Mouse (Mus musculus) lung, adult 2 months (tissue): ENCODE measurements at regions not wholly inside any gene's neighbourhood (a gene's known extent, or its start where the extent isn't known, plus 50 kb on each side); places are given as distances from the start of the nearest gene placed in this dataset.

Experiments used
- CTCF ChIP-seq: fragments of 200-500 bp; IDR thresholded peaks from 2 replicates; pipeline ENCODE4 v1.5.1; 2011; ENCODE audit warnings: mild to moderate bottlenecking, low read length, control low read depth; ENCODE audit not compliant: insufficient read depth
- POLR2A ChIP-seq: fragments of 200-500 bp; IDR thresholded peaks from 2 replicates; pipeline ENCODE4 v1.6.1; 2011; ENCODE audit warnings: low read depth, mild to moderate bottlenecking, control low read depth, low read length, borderline replicate concordance; ENCODE audit errors: extremely low read depth

DNA sequence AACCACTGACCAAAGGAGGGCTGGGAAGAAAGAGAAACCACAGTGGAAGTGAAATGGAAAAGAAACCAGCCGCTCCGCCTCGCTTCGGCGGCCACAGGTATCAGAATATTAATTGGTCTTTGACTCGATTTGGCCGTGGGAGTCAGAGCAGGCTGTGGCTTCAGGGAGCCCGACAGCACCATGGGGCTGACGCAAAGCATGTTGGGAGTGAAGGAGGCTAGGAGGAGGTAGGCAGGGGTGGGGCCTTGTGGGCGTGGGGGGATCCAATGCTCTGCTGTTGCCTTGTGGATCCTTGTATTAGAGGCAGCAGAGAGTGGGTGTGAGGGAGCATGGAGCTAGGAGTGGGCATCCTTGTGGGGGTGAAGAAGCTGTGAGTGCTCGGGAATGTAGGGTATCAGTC lies 69.0 kb upstream of the Runx3 start:
- TF ChIP-seq CTCF (no peak), POLR2A (no peak)
